Mouse (Mus musculus) small intestine, adult 2 months (tissue): ENCODE measurements around the gene Klhl13. TPM values are rescaled to one million over a fixed set of nuclear protein-coding genes. Genes with fewer than 3 reads are reported as not detected.

Experiments
- H3K27ac ChIP-seq: fragments of 200-500 bp; 2 replicates; pipeline ENCODE4 v1.5.1; 2012; ENCODE audit warnings: low read depth, low read length, control low read depth, inconsistent platforms; ENCODE audit not compliant: insufficient read depth
- H3K27me3 ChIP-seq: fragments of 200-500 bp; 2 replicates; pipeline ENCODE4 v1.6.1; 2012; ENCODE audit warnings: mild to moderate bottlenecking, moderate library complexity, low read length, inconsistent platforms; ENCODE audit not compliant: control insufficient read depth, insufficient read depth
- H3K36me3 ChIP-seq: fragments of 200-500 bp; 2 replicates; pipeline ENCODE4 v1.6.1; 2012; ENCODE audit warnings: mild to moderate bottlenecking, low read length, control low read depth, inconsistent platforms; ENCODE audit not compliant: control insufficient read depth, insufficient read depth
- H3K4me1 ChIP-seq: fragments of 200-500 bp; 2 replicates; pipeline ENCODE4 v1.6.1; 2012; ENCODE audit warnings: low read length, inconsistent platforms, mixed read lengths; ENCODE audit not compliant: control insufficient read depth, insufficient read depth, insufficient read length
- H3K4me3 ChIP-seq: fragments of 200-500 bp; 2 replicates; pipeline ENCODE4 v1.5.1; 2012; ENCODE audit warnings: low read depth, mild to moderate bottlenecking, control low read depth, inconsistent platforms, low read length, moderate library complexity
- CTCF ChIP-seq: fragments of 200-500 bp; IDR thresholded peaks from 2 replicates; pipeline ENCODE4 v1.5.1; 2012; ENCODE audit warnings: low read depth, mild to moderate bottlenecking, control low read depth, inconsistent platforms, low read length, moderate library complexity, mixed read lengths; ENCODE audit not compliant: insufficient replicate concordance, insufficient read length; ENCODE audit errors: extremely low read depth
- POLR2A ChIP-seq: fragments of 200-500 bp; IDR thresholded peaks from 2 replicates; pipeline ENCODE4 v1.6.1; 2012; ENCODE audit warnings: low read depth, mild to moderate bottlenecking, control low read depth, inconsistent platforms, low read length, moderate library complexity
- WGBS: fragments of 180-500 bp; shearing (Covaris S2); methylation state at CpG from one replicate; pipeline ENCODE4 v1.1.7; 2018; 5-methylcytosine and 5-hydroxymethylcytosine counted together
- polyA plus RNA-seq: library from polyadenylated mRNA; depleted of rRNA; stranded (reverse); fragments of >200 nt; gene quantifications from 2 replicates; pipeline ENCODE4 v1.2.3, GENCODE M21; 2012

Klhl13 gene
- polyA plus RNA-seq, 1 experiment: 0.38 TPM

DNA sequence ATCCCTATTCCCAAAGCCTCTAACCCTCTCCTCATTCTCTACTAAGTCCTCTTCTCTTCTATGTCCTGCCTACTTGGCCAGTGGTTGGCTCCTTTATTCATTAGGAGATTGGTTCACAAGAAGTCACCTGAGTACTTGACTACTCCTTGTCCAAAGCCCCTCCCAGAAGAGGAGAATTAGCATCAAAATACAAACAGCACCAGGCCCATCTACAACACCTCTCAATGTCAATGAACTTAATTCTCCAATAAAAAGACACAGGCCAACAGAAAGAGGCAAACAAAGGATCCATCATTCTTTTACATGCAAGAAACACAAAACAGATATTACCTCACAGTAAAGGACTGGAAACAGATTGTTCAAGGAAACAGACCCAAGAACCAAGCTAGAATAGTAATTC lies 46.0 kb downstream of the Klhl13 start:
- Histone ChIP-seq H3K27ac (no peak overlapping the region), H3K27me3 (no peaks in the 10 kb centered on the region), H3K4me1 (no peaks in the 10 kb centered on the region), H3K36me3 (no peaks in the 10 kb centered on the region), H3K4me3 (no peak overlapping the region)
- TF ChIP-seq POLR2A (no peak), CTCF (no peak)

DNA sequence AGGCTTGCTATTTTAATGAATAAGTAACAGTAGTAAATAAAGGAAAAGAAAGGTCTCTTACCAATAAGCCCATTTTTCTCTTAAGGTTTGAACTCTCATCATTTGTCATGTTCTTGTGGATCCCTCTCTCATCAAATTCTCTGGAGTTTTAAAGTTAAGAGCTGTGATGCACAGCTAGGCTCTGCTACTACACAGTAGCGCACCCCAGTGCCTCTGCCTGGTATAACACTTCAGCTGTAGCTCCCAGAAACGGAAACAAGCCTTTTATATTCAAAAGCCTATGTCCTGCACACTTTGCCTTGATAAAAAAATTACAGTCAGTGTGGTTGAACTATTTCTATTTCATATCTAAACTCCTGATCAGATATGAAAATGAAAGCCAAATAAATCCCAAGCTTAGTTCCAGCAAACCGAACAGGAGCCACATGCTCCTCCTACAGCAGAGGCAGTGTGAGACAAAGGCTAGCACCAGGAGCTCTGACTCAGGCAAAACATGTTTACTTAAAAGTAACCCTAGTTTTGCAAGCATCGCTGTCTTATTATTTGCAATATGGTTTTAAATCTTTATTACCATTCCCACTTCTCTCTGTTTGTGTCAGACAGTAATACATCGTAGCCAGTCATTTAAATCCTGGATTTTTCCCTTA lies 68.8 kb downstream of the Klhl13 start:
- H3K27me3 ChIP-seq: no peaks in the 10 kb centered on the region
- no peak for TF ChIP-seq POLR2A
- no peaks in the 10 kb centered on the region for H3K4me1 ChIP-seq
- no peaks in the 10 kb centered on the region for H3K36me3 ChIP-seq
- H3K4me3 ChIP-seq: no peak overlapping the region
- WGBS: 33% methylated on average over 5 of the region's 5 CpGs
- H3K27ac ChIP-seq: no peak overlapping the region

DNA sequence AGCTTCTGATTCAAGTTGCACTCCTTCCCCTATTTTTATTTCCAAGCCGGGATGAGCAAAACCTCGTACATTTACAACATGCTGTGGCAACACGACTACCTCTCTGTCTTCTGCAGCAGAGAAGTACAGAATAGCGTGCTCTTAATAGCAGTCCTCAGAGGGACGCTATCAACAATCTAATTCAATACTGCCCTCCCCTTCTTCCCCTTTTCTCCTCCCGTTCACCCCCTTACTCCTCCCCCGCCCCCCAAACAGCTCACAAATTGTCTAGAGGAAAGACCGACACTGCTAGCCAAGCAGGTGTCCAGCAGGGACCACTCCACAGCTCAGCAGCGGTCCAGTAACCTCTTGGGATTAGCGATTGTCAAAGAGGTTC lies 79.5 kb downstream of the Klhl13 start:
- Histone ChIP-seq H3K36me3 (no peaks in the 10 kb centered on the region), H3K27ac (no peak overlapping the region), H3K4me1 (no peaks in the 10 kb centered on the region), H3K27me3 (no peaks in the 10 kb centered on the region), H3K4me3 (no peak overlapping the region)
- WGBS: 43% methylated on average over 10 of the region's 10 CpGs
- TF ChIP-seq POLR2A: no peak
- no peak for TF ChIP-seq CTCF

DNA sequence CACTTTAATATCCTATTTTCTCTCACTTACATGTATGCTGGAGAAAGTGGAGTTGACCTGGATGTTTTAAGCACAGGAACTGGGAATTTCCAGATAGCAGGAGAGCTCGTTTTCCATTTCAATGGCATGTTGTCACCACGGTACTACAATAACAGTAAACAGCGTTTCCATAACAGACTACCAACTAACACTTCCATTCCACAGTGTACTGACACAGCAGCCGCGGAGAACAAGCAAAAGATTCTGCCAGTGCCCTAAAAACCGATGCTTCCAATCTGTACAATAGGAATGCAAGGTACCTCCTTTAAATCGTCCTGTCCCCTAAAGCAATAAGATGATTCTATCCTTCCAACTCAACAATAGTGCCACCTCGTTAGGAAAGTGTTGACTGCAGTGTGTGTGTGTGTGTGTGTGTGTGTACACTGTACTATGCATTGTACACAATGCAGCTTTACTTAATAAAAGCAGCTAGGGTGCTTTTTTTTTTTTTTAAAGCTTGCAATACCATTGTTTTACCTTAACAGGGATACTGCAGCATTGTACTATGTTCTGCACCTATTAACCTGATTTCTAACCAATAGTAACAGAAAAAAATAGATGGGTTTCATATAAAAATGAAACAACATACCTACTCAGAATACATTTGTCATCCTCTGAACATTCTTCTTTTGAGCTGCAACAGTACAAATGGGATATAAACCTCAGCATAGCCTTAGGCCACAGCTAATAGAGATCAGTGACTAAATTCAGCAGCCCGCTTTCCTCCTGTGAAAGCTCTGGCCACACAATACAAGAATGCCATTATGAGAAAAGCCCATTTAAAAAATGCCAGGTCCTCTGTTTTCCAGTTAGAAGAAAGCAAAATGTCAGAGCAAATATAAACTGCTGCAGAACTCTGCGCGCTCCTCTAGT lies 80.1 kb downstream of the Klhl13 start:
- Histone ChIP-seq H3K4me3 (no peak overlapping the region), H3K27me3 (no peaks in the 10 kb centered on the region), H3K36me3 (no peaks in the 10 kb centered on the region), H3K27ac (no peak overlapping the region), H3K4me1 (no peaks in the 10 kb centered on the region)
- TF ChIP-seq POLR2A: no peak
- TF ChIP-seq CTCF: no peak
- WGBS: 69% methylated on average over 11 of the region's 11 CpGs

DNA sequence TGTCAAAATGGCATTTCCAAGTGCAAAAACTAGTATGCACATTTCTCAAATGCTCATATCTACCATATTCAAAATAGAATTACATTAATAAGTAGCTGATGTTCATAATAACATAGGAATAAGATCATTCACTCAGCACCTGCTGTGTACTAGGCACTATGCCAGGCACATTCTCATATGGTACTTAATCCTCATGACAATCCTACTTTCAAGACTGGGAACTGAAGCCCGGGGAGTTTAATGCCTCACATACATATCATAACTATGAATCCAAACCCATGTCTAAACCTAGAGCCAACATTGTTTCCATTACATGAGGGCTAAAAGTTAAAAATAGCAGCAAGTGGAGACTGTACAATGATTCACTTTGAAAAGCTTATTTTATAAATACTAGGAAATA lies 97.3 kb downstream of the Klhl13 start:
- Histone ChIP-seq H3K27me3 (no peaks in the 10 kb centered on the region), H3K4me3 (no peak overlapping the region), H3K4me1 (no peaks in the 10 kb centered on the region), H3K27ac (no peak overlapping the region), H3K36me3 (no peaks in the 10 kb centered on the region)
- TF ChIP-seq CTCF: no peak
- TF ChIP-seq POLR2A: no peak
- 78% methylated on average over 1 of the region's 1 CpGs for WGBS

DNA sequence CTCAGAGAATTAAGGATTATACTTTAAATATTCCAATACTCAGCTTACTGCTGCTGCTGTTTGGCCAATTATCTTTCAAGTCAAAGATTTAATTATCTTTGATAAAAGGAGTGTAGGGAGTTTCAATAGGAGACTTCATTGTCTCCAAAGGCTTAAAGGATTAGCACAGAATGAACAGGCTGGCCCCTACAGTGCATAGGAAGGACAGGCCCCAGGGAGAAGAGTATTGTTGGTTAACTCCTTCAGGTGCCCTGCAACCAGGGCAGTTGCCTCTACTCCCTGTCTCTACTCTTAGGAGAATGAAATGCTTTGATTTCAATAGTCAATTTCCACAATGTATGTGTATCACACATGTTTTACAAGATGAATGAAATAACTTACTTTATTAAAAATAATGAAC lies 116.1 kb downstream of the Klhl13 start:
- Histone ChIP-seq H3K4me1 (no peaks in the 10 kb centered on the region), H3K4me3 (no peak overlapping the region), H3K27ac (no peak overlapping the region), H3K36me3 (no peaks in the 10 kb centered on the region), H3K27me3 (no peaks in the 10 kb centered on the region)
- TF ChIP-seq POLR2A (no peak), CTCF (no peak)
